Mouse (Mus musculus) liver, postnatal 0 days (tissue): ENCODE data around the gene Gm12184. TPM values are rescaled to one million over a fixed set of nuclear protein-coding genes. Genes with fewer than 3 reads are reported as not detected.
A peak's percentile ranks its signal among the peaks of the same experiment; 100 is the strongest.

Experiments
- ATAC-seq: fragments of 200-750 bp; cut with Nextera tagmentation; 2 replicates; pipeline ENCODE4 v1.8.0; 2017; ENCODE audit warnings: mild to moderate bottlenecking, moderate library complexity
- DNase-seq: peaks from one replicate; pipeline ENCODE4 v3.0.0-alpha.2; 2016
- H3K27ac ChIP-seq: fragments of 300-500 bp; sonication (generic); 2 replicates; pipeline ENCODE4 v1.5.1; 2014; ENCODE audit warnings: antibody characterized with exemption, moderate library complexity, mild to moderate bottlenecking, low read depth
- H3K27me3 ChIP-seq: fragments of 300-500 bp; sonication (generic); 2 replicates; pipeline ENCODE4 v1.6.1; 2014; ENCODE audit warnings: low read length, control low read depth, mixed read lengths; ENCODE audit not compliant: insufficient read depth
- H3K36me3 ChIP-seq: fragments of 300-500 bp; sonication (generic); replicated peaks from 2 replicates; pipeline ENCODE4 v1.6.1; 2014; ENCODE audit warnings: mild to moderate bottlenecking, control low read depth, low read length, moderate library complexity, mixed read lengths; ENCODE audit not compliant: insufficient read depth
- H3K4me1 ChIP-seq: fragments of 300-500 bp; sonication (generic); 2 replicates; pipeline ENCODE4 v1.6.1; 2014; ENCODE audit warnings: antibody characterized with exemption, mild to moderate bottlenecking, control low read depth; ENCODE audit not compliant: insufficient read depth
- H3K4me2 ChIP-seq: fragments of 300-500 bp; sonication (generic); 2 replicates; pipeline ENCODE4 v1.6.1; 2014; ENCODE audit warnings: low read depth, mild to moderate bottlenecking, low read length, moderate library complexity, mixed read lengths
- H3K4me3 ChIP-seq: fragments of 300-500 bp; sonication (generic); 2 replicates; pipeline ENCODE4 v1.5.1; 2014; ENCODE audit warnings: low read depth, low read length
- H3K9ac ChIP-seq: fragments of 300-500 bp; sonication (generic); replicated peaks from 2 replicates; pipeline ENCODE4 v1.6.1; 2014; ENCODE audit warnings: mild to moderate bottlenecking, moderate library complexity
- H3K9me3 ChIP-seq: fragments of 300-500 bp; sonication (generic); 2 replicates; pipeline ENCODE4 v1.6.1; 2016; ENCODE audit warnings: mild to moderate bottlenecking, control low read depth, low read length, mixed read lengths
- CTCF ChIP-seq: sonication (generic); IDR thresholded peaks from 2 replicates; pipeline ENCODE4 v1.5.1; 2016; ENCODE audit warnings: antibody characterized with exemption, low read depth
- EP300 ChIP-seq: IDR thresholded peaks from 2 replicates; pipeline ENCODE4 v1.6.1; 2016; ENCODE audit warnings: antibody characterized with exemption, low read depth, mild to moderate bottlenecking
- WGBS: fragments of 180-500 bp; shearing (Covaris S2); extraction: QIAGEN DNeasy Blood & Tissue Kit; methylation state at CpG from one replicate; pipeline ENCODE4 v1.1.7; 2014; ENCODE audit not compliant: insufficient replicate concordance; 5-methylcytosine and 5-hydroxymethylcytosine counted together
- polyA plus RNA-seq: library from polyadenylated mRNA; unstranded; fragments of >200 nt; fragmentation: Nextera tagmentation; extraction: Ambion mirVana; gene quantifications from 2 replicates; pipeline ENCODE4 v1.2.1, GENCODE M21; 2015

Gene Gm12184
- polyA plus RNA-seq, 1 experiment from 2014 or later: 5.0 TPM

GRCm38 (mm10) chr11:48789215-48789614, 37.2 kb downstream of the Gm12184 start:
- ATAC-seq: no peak
- Histone ChIP-seq H3K4me2 (no peak overlapping the region; the same call in 1 of the 2 replicates), H3K27me3 (no peaks in the 10 kb centered on the region), H3K9ac (no peak overlapping the region), H3K9me3 (no peaks in the 10 kb centered on the region), H3K4me3 (no peak overlapping the region), H3K4me1 (peaks cover 5% of the 10 kb centered on the region), H3K36me3 (no peaks in the 10 kb centered on the region), H3K27ac (no peak overlapping the region)
- TF ChIP-seq EP300 (no peak), CTCF (no peak)
- DNase-seq: no peak
- 84% methylated on average over 5 of the region's 5 CpGs for WGBS

- H3K4me2 ChIP-seq: peak overlapping the region; percentile 71
- DNase-seq (peak; percentile 82), ATAC-seq (peak; percentile 55)
- H3K9me3 ChIP-seq: no peaks in the 10 kb centered on the region
- peaks cover 5% of the 10 kb centered on the region for H3K4me1 ChIP-seq
- TF ChIP-seq EP300 (no peak), CTCF (peak; percentile 83)
- WGBS: 5% methylated on average over 16 of the region's 16 CpGs
- peak overlapping the region; percentile 41 for H3K4me3 ChIP-seq
- no peaks in the 10 kb centered on the region for H3K27me3 ChIP-seq
- H3K36me3 ChIP-seq: no peaks in the 10 kb centered on the region
- 0 out of 2 replicates have a peak overlapping the region, but pooled peaks have one; percentile 5 for H3K9ac ChIP-seq
- peak overlapping the region; percentile 36 for H3K27ac ChIP-seq
These were observed 38.0 kb downstream of the Gm12184 start for GRCm38 (mm10) chr11:48788311-48789089.

GRCm38 (mm10) chr11:48787455-48788211, 38.8 kb downstream of the Gm12184 start:
- 41% methylated on average over 10 of the region's 10 CpGs for WGBS

GRCm38 (mm10) chr11:48782243-48782642, 44.2 kb downstream of the Gm12184 start:
- ATAC-seq: no peak
- no peaks in the 10 kb centered on the region for H3K27me3 ChIP-seq
- no peak overlapping the region for H3K4me2 ChIP-seq
- no peaks in the 10 kb centered on the region for H3K4me1 ChIP-seq
- WGBS: 80% methylated on average over 4 of the region's 4 CpGs
- no peak overlapping the region for H3K9ac ChIP-seq
- DNase-seq: no peak
- H3K36me3 ChIP-seq: no peaks in the 10 kb centered on the region
- H3K27ac ChIP-seq: no peak overlapping the region
- TF ChIP-seq CTCF (0 out of 2 replicates have a peak, but pooled peaks have one; percentile 25), EP300 (no peak)
- no peaks in the 10 kb centered on the region for H3K9me3 ChIP-seq
- no peak overlapping the region for H3K4me3 ChIP-seq

More at GRCm38 (mm10) chr11:48787455-48788211, 38.8 kb downstream of the Gm12184 start:
- TF ChIP-seq EP300 (no peak), CTCF (no peak)
- Histone ChIP-seq H3K9ac (no peak overlapping the region), H3K4me1 (peaks cover 5% of the 10 kb centered on the region), H3K27me3 (no peaks in the 10 kb centered on the region), H3K27ac (0 out of 2 replicates have a peak overlapping the region, but pooled peaks have one; percentile 36), H3K9me3 (no peaks in the 10 kb centered on the region), H3K36me3 (no peaks in the 10 kb centered on the region), H3K4me3 (peak overlapping the region; percentile 41), H3K4me2 (peak overlapping the region; percentile 71)
- peak; percentile 83 for ATAC-seq
- peak; percentile 74 for DNase-seq

GRCm38 (mm10) chr11:48779450-48779849, 47.0 kb downstream of the Gm12184 start:
- H3K4me1 ChIP-seq: no peaks in the 10 kb centered on the region
- no peak overlapping the region for H3K27ac ChIP-seq
- TF ChIP-seq EP300 (no peak), CTCF (peak; percentile 70)
- no peak overlapping the region for H3K9ac ChIP-seq
- no peak overlapping the region for H3K4me3 ChIP-seq
- H3K27me3 ChIP-seq: no peaks in the 10 kb centered on the region
- no peak overlapping the region for H3K4me2 ChIP-seq
- ATAC-seq: no peak
- DNase-seq: no peak
- no peaks in the 10 kb centered on the region for H3K36me3 ChIP-seq
- no peaks in the 10 kb centered on the region for H3K9me3 ChIP-seq
- 34% methylated on average over 7 of the region's 7 CpGs for WGBS

GRCm38 (mm10) chr11:48777303-48777702, 49.2 kb downstream of the Gm12184 start:
- no peak overlapping the region for H3K4me2 ChIP-seq
- no peak for ATAC-seq
- H3K36me3 ChIP-seq: no peaks in the 10 kb centered on the region
- TF ChIP-seq CTCF (no peak), EP300 (no peak)
- 85% methylated on average over 9 of the region's 9 CpGs for WGBS
- H3K27ac ChIP-seq: no peak overlapping the region
- H3K9ac ChIP-seq: no peak overlapping the region
- no peaks in the 10 kb centered on the region for H3K4me1 ChIP-seq
- H3K4me3 ChIP-seq: no peak overlapping the region
- no peaks in the 10 kb centered on the region for H3K27me3 ChIP-seq
- no peaks in the 10 kb centered on the region for H3K9me3 ChIP-seq
- DNase-seq: no peak
